Mouse (Mus musculus): Measurements from ENCODE around the gene Ctnnbip1. TPM values are rescaled to one million over a fixed set of nuclear protein-coding genes. Genes with fewer than 3 reads are reported as not detected.
A peak's percentile ranks its signal among the peaks of the same experiment; 100 is the strongest.

Ctnnbip1 gene
- polyA plus RNA-seq (2017; shearing (Covaris generic)), result 1 to 10 TPM in 2 of 3 experiments, under 1 TPM in 1; 0.59 to 1.4 (median 1.4) TPM

DNA sequence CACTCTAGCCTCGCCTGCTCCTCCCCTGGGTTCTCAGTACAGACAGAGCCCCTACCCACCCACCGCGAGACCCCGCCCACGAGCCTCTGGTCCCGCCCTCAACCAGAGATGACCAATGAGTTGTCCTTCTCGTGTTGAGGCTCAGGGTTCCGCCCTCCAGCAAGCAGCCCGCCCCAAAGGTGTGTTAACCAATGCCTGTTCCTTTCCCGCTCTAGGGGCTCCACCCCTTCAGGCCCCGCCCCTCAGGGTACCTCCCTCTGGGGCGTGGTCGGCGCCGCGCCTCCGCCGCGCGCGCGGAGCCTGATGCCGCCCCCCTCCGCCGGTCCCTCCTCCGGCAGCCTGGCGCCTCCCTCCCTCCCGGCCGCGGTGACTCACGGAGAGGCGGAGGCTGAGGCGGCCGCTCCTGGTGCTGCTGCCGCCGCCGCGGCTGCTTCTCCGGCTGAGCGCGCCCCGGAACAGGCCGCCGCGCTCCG, at the start of gene Ctnnbip1:
Ctnnbip1 (plus strand) TSS at position 369 of the 473 bp plus-strand sequence.
- peak; percentile 92 for ATAC-seq

GRCm38 (mm10) chr4:149469557-149469956, 48.5 kb upstream of the Ctnnbip1 start:
- ATAC-seq, result peak; percentile 95

DNA sequence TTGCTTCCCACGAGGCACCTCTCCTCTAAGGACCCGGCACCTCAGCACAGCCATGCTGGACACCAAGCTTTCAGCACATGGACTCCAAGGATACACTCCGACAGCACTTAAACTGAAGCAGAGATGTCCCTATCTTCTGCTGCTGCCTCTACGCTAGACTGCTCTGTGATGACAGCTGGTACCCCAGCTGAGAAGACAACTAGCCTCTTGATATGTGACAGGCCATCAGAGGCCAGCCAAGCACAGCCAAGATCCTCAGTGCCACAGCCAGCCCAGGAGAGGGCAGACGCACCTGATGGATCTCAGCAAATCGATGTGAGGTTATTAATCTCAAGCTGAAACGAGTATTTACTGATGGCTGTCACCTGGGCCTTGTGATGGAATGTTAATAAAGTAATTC, 42.9 kb upstream of the Ctnnbip1 start:
- ATAC-seq, result no peak

GRCm38 (mm10) chr4:149477078-149477477, 41.0 kb upstream of the Ctnnbip1 start, which contains the start of gene Tmem274:
Gene Tmem274, plus strand, starts transcription at chr4:149477378.
- no peak for ATAC-seq

GRCm38 (mm10) chr4:149484566-149484965, 33.5 kb upstream of the Ctnnbip1 start:
- ATAC-seq, result no peak

DNA sequence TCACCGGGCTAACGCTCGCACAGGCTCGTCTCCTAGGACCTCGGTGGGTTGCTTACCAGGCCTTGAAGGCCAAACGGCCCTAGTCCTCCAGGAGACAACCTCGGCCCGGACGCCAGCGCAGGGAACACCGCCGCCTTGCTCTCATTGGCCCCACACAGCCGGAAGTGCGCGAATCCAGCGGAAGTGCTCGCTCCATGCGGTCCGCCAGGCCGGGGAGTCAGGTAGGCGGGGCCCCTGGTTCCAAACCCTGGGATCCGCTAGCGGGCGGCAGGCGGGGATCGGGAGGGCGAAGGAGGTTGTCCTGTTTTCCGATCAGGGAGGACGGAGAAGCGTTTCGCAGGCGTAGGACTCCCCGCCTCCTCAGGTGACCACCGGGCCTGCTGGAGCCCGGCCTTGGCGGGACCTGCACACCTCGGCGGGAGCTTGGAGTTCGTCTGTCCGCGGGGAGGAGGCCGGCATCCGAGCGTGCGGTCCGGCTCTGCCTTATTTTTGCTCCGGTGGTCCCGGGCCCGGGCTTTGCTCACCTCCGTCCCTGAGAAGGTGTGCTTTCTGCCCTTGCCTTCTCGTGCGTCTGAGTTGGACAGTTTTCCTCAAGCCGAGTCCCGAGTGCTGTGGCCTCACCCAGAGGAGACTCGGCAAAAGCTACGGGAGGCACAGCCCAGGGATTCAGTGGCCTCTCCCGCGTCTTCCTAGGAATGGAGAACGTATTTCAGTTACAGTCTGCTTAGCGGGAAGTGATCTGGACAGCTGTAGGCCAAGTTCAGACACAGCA, 32.8 kb upstream of the Ctnnbip1 start, which contains the start of the genes Nmnat1 and Lzic:
Nmnat1 (minus strand) TSS at position 150 of the 772 bp plus-strand sequence.
Lzic (plus strand) TSS at position 177 of the 772 bp plus-strand sequence.
- ATAC-seq, result peak; percentile 94

- ATAC-seq, result peak; percentile 72
Measured at GRCm38 (mm10) chr4:149485825-149486206, 32.2 kb upstream of the Ctnnbip1 start.

- ATAC-seq, result no peak
Measured at GRCm38 (mm10) chr4:149487729-149488128, 30.3 kb upstream of the Ctnnbip1 start.

- no peak for ATAC-seq
Measured at GRCm38 (mm10) chr4:149489415-149490240, 28.4 kb upstream of the Ctnnbip1 start.

- no peak for ATAC-seq
Measured at GRCm38 (mm10) chr4:149491151-149491550, 26.9 kb upstream of the Ctnnbip1 start.

DNA sequence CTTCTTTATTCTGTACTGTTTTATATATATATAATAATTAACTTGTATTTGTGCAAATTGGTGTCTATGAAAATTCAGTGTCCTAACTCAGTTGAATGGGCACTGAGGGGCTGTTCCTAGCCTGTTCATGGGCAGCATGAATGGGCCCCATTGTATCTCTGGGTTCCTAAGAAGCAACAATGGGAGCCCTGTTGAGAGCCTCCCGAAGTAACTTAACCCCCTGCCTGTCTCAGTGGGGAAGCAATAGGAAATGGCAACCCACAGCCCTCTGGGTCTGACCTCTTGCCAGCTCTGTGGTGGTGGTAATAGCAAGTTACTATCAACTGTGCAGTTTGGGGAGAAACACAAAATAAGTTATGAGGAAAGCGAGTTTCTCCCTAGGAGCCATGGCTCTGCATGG, 21.4 kb upstream of the Ctnnbip1 start:
- ATAC-seq, result no peak

DNA sequence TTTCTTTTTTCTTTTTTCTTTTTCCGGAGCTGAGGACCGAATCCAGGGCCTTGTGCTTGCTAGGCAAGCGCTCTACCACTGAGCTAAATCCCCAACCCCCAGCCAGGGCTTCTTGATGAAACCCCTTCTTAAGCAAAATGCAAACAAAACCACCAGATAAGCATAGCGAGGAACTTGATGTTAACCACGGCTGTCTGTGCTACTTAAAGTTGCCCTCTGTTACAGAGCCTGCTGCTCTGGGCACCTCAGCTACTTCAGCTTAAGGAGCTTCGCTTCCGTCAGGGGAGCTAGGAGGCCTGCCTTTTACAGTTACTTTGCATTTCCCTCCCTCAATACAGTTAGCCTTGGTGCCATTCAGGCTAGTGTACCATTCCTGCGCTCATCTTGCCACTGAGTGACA, 19.1 kb upstream of the Ctnnbip1 start:
- no peak for ATAC-seq

- ATAC-seq, result no peak
Measured at GRCm38 (mm10) chr4:149499790-149500189, 18.2 kb upstream of the Ctnnbip1 start.

- no peak for ATAC-seq
Measured at GRCm38 (mm10) chr4:149504363-149504762, 13.7 kb upstream of the Ctnnbip1 start.

- ATAC-seq, result no peak
Measured at GRCm38 (mm10) chr4:149504858-149505257, 13.2 kb upstream of the Ctnnbip1 start.

DNA sequence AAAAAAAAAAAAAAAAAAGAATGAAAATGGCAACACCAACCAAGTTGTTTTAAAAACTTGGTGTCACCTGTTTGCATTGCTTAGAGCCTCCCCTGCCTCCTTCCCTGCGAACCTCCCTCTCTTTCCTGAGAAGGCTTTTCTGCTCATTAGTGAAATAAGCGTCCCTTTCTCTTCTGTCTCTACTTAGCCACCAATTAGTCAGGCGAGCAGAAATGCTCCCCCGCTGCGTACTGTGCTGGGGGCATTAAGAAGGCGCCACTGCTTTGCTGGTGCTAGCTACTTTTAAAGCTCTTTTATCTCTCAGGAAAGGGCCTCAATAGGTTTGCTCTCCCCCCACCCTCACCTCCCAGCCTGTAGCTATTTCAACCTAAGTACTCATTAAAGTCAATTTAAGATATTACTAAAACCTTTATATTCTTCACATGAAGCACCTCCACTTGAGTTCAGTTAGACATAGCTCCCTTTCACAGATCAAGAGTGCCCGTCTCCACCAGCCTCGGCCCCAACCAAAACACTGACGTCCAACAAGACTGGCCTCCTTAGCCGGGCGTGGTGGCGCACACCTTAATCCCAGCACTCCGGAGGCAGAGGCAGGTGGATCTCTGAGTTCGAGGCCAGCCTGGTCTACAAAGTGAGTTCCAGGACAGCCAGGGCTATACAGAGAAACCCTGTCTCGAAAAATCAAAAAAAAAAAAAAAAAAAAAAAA, 12.6 kb upstream of the Ctnnbip1 start:
- no peak for ATAC-seq

DNA sequence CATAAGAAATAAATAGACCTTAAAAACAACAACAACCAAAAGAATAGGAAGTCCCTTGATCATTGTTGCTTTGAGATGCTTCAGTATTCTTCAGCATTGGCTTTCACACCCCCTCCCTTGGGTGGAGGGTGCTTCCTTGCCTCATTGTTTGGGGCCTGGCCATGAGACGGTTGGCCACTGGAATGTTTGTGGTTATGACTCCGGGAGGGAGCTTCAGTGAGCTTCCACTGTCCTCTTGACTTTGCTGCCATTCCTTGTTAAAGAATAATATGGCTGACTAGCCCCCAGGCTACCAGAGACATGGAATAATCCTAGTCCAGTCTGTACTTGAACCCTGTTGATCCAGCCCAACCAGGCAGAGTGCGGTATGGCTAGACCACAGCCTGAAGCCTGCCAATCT, 11.1 kb upstream of the Ctnnbip1 start:
- no peak for ATAC-seq

GRCm38 (mm10) chr4:149511221-149511646, 6.8 kb upstream of the Ctnnbip1 start:
- ATAC-seq, result no peak

DNA sequence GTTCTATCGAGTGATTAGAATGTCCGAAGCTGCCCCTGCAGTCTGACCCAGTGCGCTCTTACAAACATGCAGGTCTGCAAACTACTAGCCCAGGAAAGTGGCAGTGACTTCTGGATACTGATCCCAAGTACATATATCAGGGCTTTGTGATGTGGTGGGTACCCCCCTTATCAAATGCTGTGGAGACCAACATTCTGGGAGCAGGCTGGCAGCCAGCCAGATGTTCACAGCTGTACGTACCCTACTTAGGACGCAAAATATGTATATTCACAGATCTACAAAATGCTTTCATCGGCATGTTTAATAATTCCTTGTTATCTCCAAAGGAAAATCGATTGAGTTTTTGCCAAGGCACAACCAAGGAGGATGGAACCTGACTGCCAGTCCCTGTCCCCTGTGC, 6.0 kb upstream of the Ctnnbip1 start:
- ATAC-seq, result no peak

- peak; percentile 38 for ATAC-seq
Measured at GRCm38 (mm10) chr4:149515706-149516105, 2.3 kb upstream of the Ctnnbip1 start.

DNA sequence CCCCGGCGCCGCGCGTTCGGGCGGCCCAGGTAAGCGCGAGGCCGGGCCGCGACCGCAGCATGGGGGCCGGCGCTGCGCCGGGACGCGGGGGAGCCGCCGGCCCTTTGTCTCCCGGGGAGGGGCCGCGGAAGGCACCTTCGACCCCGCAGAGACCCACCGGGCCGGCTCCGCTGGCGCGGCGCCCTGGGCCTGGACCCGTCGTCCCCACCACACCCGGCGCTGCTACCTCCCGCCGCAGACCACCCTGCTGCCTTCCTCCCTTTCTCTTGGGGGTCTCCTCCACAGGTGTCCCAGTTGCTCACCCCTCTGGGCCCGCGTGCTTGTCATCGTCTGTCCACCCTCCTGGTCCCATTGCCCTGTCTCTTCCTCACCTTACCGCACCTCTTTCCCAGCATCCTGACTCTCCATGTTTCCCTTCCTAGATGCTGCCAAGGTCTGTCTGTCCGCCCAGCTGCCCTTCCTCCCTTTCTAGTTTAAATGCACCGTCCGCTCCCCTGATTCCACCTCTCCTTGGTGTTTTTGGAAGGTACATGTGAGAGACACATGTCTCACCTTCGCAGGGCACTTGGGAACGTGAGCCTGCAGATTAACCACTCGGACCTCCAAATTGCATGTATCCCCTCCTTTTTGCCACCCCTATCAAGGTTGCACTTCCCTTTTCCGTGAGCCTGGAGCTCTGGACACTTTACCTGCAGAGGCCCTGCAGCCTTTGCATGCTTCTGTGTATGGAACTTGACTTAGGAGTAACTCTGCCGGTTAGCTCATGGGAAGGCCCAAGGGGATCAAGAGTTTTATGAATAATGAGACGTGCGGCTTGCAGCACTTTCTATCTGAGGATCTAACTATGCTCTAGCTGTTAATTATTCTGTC, 550 bp downstream of the Ctnnbip1 start:
- ATAC-seq, result no peak

DNA sequence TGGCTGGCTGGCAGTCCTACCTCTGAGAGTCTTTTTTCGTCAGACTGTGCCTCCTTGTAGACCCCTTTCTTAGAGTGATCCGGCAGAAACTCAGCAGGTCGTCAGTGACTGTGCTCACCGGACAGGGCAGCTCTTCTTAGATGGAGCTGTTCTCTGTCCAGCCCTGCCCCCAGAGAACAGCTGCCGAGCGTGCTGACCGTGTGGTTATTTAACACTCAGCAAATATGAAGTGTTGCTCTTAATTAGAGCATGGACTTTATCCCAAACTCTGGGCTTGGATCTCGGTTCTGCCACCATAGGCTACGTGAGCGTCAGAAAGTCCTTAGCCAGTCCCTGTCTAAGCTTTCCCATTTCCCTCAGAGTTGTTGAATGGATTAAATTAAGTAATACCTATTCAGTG, 3.2 kb downstream of the Ctnnbip1 start:
- ATAC-seq, result no peak

Measured in inflammation-experienced regulatory T-cells, adult 6 months (primary cell).